Comparison of ENCODE assay signal across 22 mouse cellular contexts in the genomic region with DNA sequence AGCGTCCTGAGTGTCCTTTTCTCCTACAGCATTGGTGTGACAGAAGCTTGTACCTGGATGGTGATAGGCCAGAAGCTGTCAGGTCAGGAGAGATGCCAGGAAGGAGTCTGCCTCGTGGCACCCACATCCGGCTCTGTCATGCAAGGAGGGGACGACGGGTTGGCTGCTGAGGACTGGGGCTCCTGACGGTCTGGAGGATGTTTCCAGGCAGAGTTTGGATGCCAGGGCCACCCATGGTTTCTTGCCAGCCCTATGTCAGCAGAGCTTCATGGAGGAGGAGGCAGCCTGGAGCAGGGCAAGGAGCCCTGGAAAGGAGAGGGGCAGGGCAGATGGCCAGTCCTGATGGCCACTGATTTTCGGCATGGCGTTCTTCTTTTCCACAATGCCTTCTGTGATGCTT. TPM values are rescaled to one million over a fixed set of nuclear protein-coding genes. Genes with fewer than 3 reads are reported as not detected.
A peak's percentile ranks its signal among the peaks of the same experiment; 100 is the strongest.
DNase-seq lines count a peak whose midpoint lies in the region; ATAC-seq and TF ChIP-seq lines count a peak whose summit lies in the region.
"Had no signal": no experiment of that assay in that cellular context is flagged by ENCODE, and none has a peak within 500 bp of the region (broad histone marks: within the 10 kb centered on the region; RNA-seq: fewer than 3 reads in every experiment).

No protein-coding gene starts in this region.

- H3K27me3 ChIP-seq in heart, adult 2 months (ENCODE audit: control insufficient read depth, insufficient read depth, low read length), result no peaks in the 10 kb centered on the region
- no peaks in the 10 kb centered on the region for H3K27me3 ChIP-seq in cerebellum, adult 2 months (ENCODE audit: control insufficient read depth, insufficient read depth, low read length)
- H3K27me3 ChIP-seq: embryonic facial prominence, embryonic 15.5 days; forebrain, embryonic 15.5 days; midbrain, embryonic 12.5 days had no signal

- ATAC-seq in cerebellum, adult (ENCODE audit: insufficient number of reproducible peaks, low FRiP score, low TSS enrichment), result peak; percentile 34; the same call in 1 of the 2 replicates
- ATAC-seq: forebrain, embryonic 15.5 days; liver, postnatal 0 days had no signal

- intact Hi-C loops in heart, adult 2 months (cut with DNase I), result no loop called here
- intact Hi-C loops in heart, postnatal 25 days (cut with DNase I), result no loop called here
- intact Hi-C loops in left cerebral cortex, postnatal 36 days (cut with DNase I), result no loop called here

- no peak for TF ChIP-seq POLR2A in heart, adult 2 months (IDR thresholded peaks at IDR 0.05; ENCODE audit: insufficient read depth, low read depth, low read length)
- no peak for TF ChIP-seq POLR2A in cerebellum, adult 2 months (IDR thresholded peaks at IDR 0.05; ENCODE audit: borderline replicate concordance, insufficient read depth, low read length)

- no peaks in the 10 kb centered on the region for H3K79me2 ChIP-seq in heart, adult 2 months (replicated peaks; ENCODE audit: control insufficient read depth, insufficient read depth, low read length)

- TF ChIP-seq CTCF in heart, adult 2 months (IDR thresholded peaks at IDR 0.05), result no peak
- no peak for TF ChIP-seq CTCF in cerebellum, adult 2 months (IDR thresholded peaks at IDR 0.05; ENCODE audit: borderline replicate concordance, insufficient read depth, low read depth, low read length)

- peak overlapping the region; percentile 38; the same call in 1 of the 2 replicates for H3K27ac ChIP-seq in heart, adult 2 months
- H3K27ac ChIP-seq in cerebellum, adult 2 months (ENCODE audit: insufficient read depth, low read length), result no peak overlapping the region
- H3K27ac ChIP-seq: embryonic facial prominence, embryonic 15.5 days; forebrain, embryonic 15.5 days; hindbrain, embryonic 14.5 days; kidney, postnatal 0 days; left cerebral cortex, adult 2 months; midbrain, embryonic 12.5 days had no signal

- TF ChIP-seq EP300 in heart, adult 2 months (IDR thresholded peaks at IDR 0.05; ENCODE audit: insufficient read depth, low read depth, low read length), result no peak

- no peak for DNase-seq in cerebellum, postnatal 4 days (ENCODE audit: low spot score in 2 of 2)
- peak in 1 of 2 experiments; percentile 13 for DNase-seq in heart, adult 2 months
- no peak for DNase-seq in heart, postnatal 25 days (ENCODE audit: low spot score)
- peak; percentile 58 to 68 for DNase-seq in cerebellum, adult 2 months
- DNase-seq in cerebellum, postnatal 25 days, result peak; percentile 58 to 66
- no peak for DNase-seq in thymus, postnatal 0 days (ENCODE audit: low spot score)
- no peak for DNase-seq in left cerebral cortex, postnatal 36 days (ENCODE audit: low spot score in 2 of 2)
- DNase-seq: heart, postnatal 36 days; layer of hippocampus, adult 9-11 months; liver, postnatal 0 days; lung, postnatal 14 days; retina, postnatal 1 day; right cerebral cortex, postnatal 25 days; thymus, postnatal 25 days had no signal

- no peaks in the 10 kb centered on the region for H3K36me3 ChIP-seq in heart, adult 2 months (ENCODE audit: control insufficient read depth, insufficient read depth, low read length)
- H3K36me3 ChIP-seq: embryonic facial prominence, embryonic 15.5 days; forebrain, embryonic 15.5 days; midbrain, embryonic 12.5 days had no signal

- WGBS in heart, adult 2 months, result 70% methylated on average over 8 of the region's 8 CpGs
- 35% methylated on average over 8 of the region's 8 CpGs for WGBS in cerebellum, adult 2 months

- peaks cover 2% of the 10 kb centered on the region for H3K4me1 ChIP-seq in heart, adult 2 months (ENCODE audit: control insufficient read depth, insufficient read depth, low read length)
- peaks cover 21% of the 10 kb centered on the region for H3K4me1 ChIP-seq in cerebellum, adult 2 months (ENCODE audit: control insufficient read depth, insufficient read depth, low read length)

- no peak overlapping the region for H3K4me3 ChIP-seq in heart, adult 2 months
- no peak overlapping the region for H3K4me3 ChIP-seq in cerebellum, adult 2 months (replicated peaks; ENCODE audit: insufficient read depth, low read depth, low read length)
- H3K4me3 ChIP-seq: embryonic facial prominence, embryonic 15.5 days; forebrain, embryonic 15.5 days; left cerebral cortex, adult 2 months; midbrain, embryonic 12.5 days had no signal

- H3K9ac ChIP-seq in heart, adult 2 months (ENCODE audit: low read depth, low read length), result no peak overlapping the region
- H3K9ac ChIP-seq: embryonic facial prominence, embryonic 15.5 days; forebrain, embryonic 15.5 days; hindbrain, embryonic 14.5 days; liver, postnatal 0 days; midbrain, embryonic 12.5 days had no signal

RNA-seq across cellular contexts. Expression of gene Eml1, which starts 28.4 kb away (rescaled TPM):
- total RNA-seq in heart, adult 2 months (2021), result 10 to 100 TPM; 73.5 to 84.7 TPM
- 68.7 and 112 TPM in 2 replicates for polyA plus RNA-seq in heart, adult 2 months (2012; rRNA removed)
- total RNA-seq in heart, postnatal 25 days (2021), result 10 to 100 TPM; 76.4 to 78.6 TPM
- 89.7 and 93.9 TPM in 2 replicates for polyA plus RNA-seq in cerebellum, adult 2 months (2012; rRNA removed)
- 3.7 and 3.9 TPM in 2 replicates for polyA plus RNA-seq in thymus, postnatal 0 days (2015; fragmentation: Nextera tagmentation; extraction: Ambion mirVana)
- total RNA-seq in left cerebral cortex, postnatal 36 days (2021), result 10 to 100 TPM; 59.3 to 64.2 TPM
- total RNA-seq: megakaryocyte progenitor cell, adult 5-6 weeks had no signal

Comparison
In these comparisons a context has a peak if more than half of its experiments do, and no peak if none do; other contexts are left out.
1. DNase-seq: peak in cerebellum, adult 2 months (2 of 2) and cerebellum, postnatal 25 days (2 of 2); none in cerebellum, postnatal 4 days (0 of 2), heart, postnatal 25 days (single experiment), thymus, postnatal 0 days (single experiment) and left cerebral cortex, postnatal 36 days (0 of 2).